Mouse (Mus musculus) adrenal gland (tissue): Measurements from ENCODE around the gene Zdhhc6.

Source experiments
- intact Hi-C: fragments of 180-260 bp; cut with DNase I; formaldehyde crosslinking; loops from one replicate; pipeline ENCODE4 v1.15.1; 2025
- long read RNA-seq, 2 experiments: library from polyadenylated mRNA; unstranded; transcript quantifications; one replicate each; pipeline ENCODE4 v2.0.0; 2020; ENCODE audit warnings: borderline replicate concordance in 1 of 2; ENCODE audit not compliant: insufficient replicate concordance in 1 of 2

Zdhhc6 gene
- long read RNA-seq, experiment 1, transcript Zdhhc6-207 (11 exons, 2,168 nt): major isoform, 59 of 78 reads
- long read RNA-seq, experiment 1, partial matches to known transcripts: 7 of 78 reads
- long read RNA-seq, experiment 1, other reads (novel, unspliced or antisense): 11 of 78 reads
- long read RNA-seq, experiment 2, transcript Zdhhc6-207 (11 exons, 2,168 nt): major isoform, 76 of 110 reads
- long read RNA-seq, experiment 2, partial matches to known transcripts: 9 of 110 reads
- long read RNA-seq, experiment 2, other reads (novel, unspliced or antisense): 19 of 110 reads

DNA sequence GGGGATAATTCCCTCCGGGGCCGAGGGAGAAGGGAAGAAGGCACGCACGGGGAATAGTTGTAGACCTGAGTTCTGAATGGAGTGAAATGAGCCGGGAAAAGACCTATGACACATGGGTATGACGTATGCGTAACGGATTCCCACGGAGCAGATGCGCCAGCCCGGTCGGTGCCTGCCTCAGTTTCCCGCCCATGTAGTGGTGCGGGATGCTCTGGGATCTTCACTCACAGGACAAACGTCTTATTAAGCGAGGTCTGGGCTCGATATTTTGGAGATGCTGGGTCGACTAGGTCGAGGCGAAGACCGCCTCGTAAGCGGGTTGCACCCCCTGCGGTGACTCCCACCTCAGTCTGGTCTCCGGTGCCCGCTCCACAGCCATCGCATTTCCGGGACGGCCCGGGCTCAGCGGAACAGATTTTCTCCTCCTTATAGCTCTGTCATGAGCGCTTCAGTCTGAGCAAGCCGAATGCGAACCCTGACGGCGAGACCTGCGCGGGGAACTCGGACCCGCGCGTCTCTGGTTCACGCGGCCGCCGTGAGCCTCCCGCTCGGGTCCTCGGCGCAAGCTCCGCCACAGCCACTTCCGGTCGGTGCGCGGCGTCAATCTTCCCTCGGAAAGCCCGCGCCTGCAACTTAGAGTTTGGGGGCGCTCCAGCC lies at the start of gene Zdhhc6:
Gene Zdhhc6 (minus strand): TSS at position 581 of the 657 bp plus-strand sequence.
- intact Hi-C loops: no loop called here

DNA sequence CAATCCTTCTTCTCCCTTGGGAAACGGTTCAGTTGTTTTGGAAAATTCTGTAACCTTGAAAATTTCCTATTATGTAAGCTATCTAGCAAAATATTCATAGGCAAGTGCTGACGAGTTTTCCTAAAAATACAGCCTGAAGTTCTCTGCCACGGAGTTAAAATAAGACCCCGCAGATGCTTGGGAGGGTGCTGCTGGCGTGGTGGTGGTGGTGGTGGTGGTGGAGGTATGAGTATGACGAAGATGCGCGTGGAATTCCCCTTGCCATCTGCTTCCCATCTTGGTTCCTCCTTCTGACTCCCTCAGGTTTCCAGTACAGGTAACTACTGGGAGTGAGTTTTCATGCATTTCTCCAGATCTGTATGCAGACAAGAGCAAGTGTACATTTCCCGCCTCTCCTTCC lies 46.8 kb upstream of the Zdhhc6 start:
- intact Hi-C loops: no loop called here

DNA sequence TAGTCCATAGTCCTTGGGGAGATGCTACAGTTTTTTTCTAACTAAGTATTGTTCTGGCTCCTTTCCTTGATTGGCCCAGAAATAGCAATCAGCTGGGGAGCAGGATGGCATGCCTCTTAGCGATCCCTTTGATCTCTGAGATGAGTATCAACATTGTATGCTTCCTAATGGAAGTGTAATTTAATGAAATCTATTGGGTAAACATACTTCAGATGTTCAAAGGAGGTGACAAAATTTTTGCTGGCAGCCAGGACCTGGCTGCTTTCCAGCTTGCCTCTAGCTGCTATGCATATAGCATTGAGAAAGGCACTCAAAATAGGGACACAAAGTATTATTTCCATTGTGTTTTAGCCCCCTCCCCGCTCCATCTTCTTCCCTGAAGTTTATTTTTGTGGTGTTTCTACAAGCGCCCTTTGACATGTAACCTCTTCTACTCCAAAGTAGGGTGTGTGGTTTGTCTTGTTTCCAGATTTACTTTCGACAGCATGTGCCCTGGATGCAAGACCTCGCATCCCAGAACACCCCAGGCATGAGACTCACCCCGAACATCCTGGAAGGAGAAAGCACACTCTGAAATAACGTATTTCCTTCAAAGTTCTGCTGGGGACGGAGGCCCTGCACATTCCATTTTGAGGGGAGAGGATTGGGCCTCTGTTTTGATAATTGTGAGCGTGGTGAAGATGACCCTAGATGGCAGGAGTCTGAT lies 35.0 kb upstream of the Zdhhc6 start:
- intact Hi-C loops: no loop called here

DNA sequence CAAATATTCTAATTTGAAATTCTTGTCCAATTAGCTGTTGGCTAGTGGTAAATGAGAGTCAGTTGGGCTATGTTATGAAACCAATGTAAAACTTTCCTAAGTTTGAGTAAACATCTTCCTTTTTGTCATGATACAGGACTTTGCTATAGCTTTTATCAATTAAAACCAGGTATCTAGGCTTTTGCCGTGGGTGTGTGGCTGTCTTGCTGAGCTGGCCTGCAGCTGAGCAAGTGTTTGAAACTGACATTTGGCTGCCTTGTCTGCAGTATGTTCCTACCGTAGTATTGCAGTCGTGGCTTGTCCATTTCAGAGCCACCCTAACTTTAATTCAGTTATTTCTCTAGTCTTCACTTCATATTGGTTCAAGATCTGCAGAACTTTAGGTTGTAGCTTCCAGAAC lies 32.4 kb upstream of the Zdhhc6 start:
- intact Hi-C loops: no loop called here

DNA sequence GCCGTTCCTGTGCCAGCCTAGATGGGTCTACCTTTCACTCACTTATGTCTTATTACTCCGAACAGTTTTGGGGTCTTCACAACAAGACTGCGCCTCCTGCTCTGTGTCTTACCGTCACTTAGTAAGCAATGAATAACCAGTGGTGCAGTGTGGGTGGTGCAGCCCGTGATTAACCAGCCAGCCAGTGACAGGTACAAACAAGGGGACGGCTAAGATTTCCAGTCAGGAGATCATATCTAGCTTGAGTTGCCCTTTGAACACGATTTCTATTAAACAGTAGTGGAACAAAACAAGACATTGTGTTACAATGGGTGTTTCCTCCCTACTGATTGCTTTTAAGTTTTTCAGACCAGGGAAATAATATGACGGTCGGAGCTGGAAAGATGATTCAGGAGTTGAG lies 27.4 kb upstream of the Zdhhc6 start:
- intact Hi-C loops: no loop called here

DNA sequence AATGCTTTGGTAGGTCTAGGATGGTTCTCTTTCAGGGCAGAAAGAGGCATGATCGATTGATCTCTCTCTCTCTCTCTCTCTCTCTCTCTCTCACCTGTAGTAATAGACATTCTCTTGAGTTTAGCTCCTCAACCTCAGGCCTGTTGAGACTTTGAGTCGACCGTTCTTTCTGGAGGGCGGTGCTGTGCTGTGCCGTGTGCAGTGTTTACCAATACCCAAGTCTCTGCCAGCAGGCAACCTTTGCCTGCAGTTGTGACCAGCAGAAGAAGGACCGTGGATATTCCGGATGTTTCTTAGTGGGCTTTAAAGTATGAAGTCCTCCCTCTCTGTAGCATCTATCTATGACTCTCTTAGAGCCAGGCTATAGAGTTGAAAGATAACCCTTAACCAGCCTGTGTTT lies 26.6 kb upstream of the Zdhhc6 start:
- intact Hi-C loops: no loop called here

DNA sequence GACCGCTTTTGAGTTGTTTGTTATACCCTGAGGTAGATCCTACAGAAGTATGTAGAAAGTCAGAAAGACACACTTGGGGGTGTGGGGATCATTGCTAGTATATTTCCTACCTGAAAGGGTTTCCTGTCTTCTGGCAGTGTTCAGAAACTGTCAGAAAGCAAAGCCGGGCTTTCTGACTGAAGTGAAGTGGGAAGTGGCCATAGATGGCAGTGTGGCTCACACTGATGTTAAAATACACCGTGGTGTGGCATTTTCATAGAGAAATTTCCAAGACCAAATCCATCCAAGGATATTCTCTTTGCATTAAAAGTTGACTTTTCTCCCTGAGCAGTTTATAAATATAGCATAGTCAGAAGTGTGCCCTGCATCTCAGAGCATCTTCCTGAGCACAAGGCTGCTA lies 25.5 kb upstream of the Zdhhc6 start:
- intact Hi-C loops: no loop called here

DNA sequence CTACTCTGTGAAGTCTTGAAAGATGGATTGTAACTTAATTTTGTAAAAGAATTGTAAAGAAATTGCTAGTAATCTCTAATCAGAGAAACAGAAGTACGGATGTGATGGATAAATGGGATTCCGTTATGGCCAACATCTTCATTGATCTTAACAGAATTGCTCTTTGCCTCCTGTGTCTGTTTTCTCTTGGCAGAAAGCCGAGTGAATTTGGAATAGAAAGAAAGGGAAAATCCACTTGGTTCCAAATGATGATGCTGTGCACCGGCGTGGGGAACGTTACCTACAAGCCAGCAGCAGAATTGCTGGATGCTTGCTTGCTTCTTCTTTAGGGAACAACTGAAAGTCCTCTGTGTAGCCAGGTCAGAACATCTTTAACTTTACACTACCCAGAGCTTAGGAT lies 24.7 kb upstream of the Zdhhc6 start:
- intact Hi-C loops: no loop called here

DNA sequence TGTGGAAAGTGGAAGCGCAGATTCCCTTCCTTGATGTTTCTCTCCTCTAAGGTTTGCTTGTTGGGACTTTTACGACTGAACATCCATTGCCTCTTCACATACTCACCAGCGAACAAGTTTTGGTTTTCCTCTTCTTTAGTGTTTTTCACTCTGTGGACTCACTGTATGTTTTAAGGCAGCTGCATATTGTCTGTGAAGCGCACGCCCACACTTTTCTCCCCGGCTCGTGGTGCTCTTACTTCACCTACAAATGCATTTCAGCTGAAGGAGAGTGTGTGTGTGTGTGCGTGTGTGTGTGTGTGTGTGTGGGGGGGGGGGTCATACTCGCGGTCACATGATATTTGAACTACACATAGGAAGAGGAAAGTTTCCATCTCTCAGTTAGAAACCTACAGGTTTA lies 21.8 kb upstream of the Zdhhc6 start:
- intact Hi-C loops: loop anchor here (5.0 to 10.0 kb wide), 4 partner anchors 547 to 917 kb away; no protein-coding TSS in a partner anchor

DNA sequence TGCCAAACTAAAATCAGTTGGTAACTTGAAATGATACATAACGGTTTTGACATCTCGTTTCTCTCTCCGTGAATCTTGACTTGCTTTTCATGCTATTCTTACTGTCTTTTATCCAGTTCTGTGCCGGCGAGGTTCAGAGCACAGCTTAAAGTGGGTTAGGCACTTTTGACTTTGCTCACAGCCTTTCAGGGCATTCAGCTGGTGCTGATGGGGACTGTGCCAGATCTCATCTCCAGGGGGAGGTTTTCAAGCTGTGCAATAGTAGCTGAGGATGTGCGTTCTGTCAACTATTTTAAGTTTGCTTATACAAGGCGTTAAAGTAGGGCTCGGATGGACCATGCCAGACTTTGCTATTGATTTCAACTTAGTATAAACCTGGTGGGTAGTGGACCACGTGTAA lies 21.2 kb upstream of the Zdhhc6 start:
- intact Hi-C loops: loop anchor here (5.0 to 10.0 kb wide), 4 partner anchors 548 to 918 kb away; no protein-coding TSS in a partner anchor

DNA sequence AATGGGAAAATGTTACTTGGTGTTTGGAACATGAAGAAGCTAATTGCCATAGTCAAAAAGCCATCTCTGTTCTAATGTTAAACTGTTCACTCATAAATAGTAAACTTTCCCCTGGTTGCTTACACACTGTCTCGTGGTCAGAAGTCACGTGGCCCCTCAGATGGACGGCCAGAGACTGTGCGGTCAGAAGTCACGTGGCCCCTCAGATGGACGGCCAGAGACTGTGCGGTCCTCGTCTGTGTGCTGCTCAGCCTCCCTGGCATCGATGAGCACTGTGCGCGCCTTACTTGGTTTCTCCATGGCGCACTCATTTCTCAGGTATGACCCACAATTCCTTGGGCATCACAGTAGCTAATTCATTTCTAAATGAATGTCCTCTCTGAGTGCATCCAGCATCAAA lies 20.6 kb upstream of the Zdhhc6 start:
- intact Hi-C loops: loop anchor here (5.0 to 10.0 kb wide), 4 partner anchors 548 to 918 kb away; no protein-coding TSS in a partner anchor

DNA sequence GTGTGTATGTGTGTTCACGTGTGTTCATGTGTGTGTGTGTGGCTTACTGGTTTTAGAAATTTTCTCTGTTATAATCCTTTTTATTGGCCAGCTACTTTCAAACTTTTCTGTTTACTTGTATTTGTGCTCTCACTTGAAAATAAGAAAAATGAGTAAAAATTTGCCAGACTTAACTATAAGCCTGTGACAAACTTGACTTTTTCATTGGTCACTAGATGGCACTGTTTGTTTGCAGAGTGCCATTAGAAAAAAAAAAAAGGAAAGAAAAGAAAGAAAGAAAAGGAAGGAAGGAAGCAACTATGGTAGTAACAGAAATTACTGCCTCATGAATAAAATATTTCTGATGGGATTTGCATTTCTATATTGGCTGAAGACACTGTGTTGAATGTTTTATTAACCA lies 20.0 kb upstream of the Zdhhc6 start:
- intact Hi-C loops: loop anchor here (5.0 to 10.0 kb wide), 4 partner anchors 549 to 919 kb away; no protein-coding TSS in a partner anchor

DNA sequence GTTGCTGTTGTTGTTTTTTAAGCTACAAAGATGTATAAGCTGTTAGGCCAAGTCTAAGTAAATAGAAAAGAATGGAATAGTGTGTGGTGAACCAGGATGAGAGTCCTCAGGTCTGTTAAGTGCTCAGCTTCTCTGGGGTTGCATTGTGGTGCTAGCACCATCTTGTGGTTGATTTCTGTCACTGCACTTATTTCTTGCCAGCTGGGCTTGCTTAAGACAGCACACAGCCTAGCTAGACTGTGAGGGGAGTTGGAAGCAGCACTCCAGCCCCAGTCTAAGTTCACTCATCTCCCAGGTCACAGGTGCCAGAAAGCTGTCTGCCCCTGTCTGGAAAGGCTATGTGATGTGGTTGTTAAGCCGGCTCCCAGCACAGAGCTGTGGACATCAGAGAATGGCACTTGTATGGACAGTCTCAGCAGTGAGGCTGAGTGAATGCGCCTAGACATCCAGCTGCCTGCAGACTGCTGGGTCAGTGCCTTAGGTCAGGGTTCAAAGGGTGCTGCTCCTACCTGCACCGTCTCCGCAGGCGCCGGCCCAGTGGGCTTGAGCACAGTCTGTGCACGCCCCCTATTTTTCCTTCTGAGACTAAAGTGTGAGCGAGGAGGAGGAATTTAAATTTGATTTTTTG lies 16.9 kb upstream of the Zdhhc6 start:
- intact Hi-C loops: loop anchor here (10.0 kb wide), 3 partner anchors 552 to 922 kb away; no protein-coding TSS in a partner anchor

DNA sequence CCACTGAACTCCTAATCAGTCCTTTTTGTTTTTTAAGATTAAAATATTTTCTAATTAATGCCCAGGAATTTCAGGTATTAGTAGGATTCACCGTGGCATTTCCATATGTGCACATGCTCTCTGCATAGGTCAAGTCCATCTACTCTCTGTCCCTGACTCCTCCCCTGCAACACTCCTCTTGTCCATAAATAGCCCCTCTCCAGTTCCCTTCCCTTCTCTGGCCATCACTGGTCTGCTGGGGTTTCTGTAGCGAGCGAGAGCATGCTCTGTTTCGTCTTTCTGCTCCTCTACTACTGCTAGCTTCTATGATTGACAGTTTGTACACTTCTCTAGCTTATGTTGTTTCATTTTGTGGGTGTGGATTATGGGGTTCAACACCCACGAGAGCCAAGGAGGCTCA lies 15.9 kb upstream of the Zdhhc6 start:
- intact Hi-C loops: loop anchor here (10.0 kb wide), 3 partner anchors 553 to 923 kb away; no protein-coding TSS in a partner anchor

DNA sequence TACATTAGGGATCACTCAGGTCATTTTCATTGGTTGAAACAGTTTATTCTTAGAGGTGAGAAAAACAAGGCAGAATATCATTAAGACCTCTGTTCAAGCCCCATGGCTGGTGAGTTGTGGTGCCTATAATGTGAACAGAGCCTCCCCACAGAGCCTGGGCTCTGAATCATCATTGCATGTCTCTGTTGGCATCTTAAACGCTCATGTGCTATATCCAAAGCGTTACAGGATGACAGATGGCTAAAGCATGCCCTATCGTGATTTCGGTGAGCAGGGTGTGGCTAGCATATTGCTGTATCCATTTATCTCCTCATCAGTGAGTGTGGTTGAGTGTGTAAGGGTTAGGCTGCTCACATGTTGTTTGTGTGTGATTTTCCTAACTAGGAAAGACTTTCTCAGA lies 11.7 kb upstream of the Zdhhc6 start:
- intact Hi-C loops: no loop called here

DNA sequence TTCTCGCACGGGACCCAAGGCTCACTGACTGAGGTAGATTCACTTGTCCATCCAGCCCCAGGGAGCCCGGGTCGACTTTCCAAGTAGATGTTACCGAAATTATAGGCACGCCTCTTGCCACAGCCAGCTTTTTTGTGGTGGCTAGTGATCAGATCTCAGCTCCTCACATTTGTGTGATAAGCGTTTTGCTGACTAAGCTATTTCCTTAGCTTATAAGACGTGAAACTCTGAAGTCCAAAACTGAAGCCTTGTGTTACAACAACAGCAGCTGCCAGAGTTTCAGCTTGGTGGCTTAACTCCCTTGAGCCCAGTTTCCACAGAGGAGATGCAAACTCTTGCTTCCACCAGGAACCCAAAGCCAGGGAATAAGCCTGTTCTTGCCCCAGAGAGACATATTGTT lies 6.8 kb upstream of the Zdhhc6 start:
- intact Hi-C loops: no loop called here

DNA sequence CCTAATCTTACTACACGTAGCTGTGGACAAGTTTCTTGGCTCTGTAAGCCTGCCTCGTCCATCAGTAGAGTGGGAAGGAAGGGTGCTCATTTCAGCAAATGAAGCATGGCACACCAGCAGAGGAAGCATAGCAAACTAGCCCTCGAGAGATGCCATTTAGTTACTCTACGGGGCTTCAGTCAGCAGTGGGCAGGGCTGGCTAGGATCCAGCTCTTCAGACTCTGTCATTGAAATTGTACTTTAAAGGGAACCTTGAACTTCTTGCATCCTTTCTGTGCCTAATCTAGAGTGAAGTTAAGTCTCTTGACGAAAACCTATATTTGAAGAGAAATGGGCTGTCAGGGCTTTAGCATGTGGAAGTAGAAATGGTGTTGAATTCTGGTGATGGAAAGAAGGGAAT lies 3.7 kb upstream of the Zdhhc6 start:
- intact Hi-C loops: no loop called here

DNA sequence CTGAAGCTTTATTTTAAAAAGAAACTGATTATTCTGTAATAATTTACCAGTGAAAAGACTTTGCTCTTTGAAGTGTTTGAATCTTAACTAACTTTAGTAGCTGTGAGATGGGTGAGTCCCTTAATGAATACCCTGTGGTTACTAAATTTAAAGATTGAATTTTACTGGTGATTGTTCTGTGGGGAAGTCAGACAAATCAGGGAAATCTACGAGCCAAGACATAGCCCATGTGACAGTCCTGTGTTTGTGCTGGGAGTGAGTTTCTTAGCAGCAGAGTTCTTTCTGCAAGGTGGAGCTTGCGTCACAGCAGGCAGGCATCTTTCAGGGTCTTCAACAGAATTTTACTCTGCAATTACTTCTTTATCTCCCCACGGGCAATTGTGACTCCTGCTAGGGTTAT lies 3.2 kb upstream of the Zdhhc6 start:
- intact Hi-C loops: no loop called here

DNA sequence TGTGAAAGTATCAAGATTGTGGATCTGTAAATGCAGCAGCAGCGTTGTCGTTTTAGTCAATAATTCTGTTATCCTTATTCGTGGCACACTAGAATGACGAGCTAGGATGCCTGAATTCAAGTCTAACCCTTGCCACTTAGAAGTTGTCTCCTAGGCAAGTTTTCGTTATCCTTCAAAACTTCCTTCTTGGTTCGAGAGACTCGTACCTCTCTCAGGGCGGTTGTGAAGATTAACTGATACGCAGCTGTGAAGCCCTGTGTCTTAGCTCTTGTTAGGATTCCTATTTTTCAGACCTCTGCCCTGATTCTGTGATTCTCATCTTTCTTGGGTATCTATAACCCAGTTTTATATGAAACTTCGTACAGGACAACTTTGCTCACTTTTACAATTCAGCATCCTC lies 1.1 kb upstream of the Zdhhc6 start:
- intact Hi-C loops: no loop called here

DNA sequence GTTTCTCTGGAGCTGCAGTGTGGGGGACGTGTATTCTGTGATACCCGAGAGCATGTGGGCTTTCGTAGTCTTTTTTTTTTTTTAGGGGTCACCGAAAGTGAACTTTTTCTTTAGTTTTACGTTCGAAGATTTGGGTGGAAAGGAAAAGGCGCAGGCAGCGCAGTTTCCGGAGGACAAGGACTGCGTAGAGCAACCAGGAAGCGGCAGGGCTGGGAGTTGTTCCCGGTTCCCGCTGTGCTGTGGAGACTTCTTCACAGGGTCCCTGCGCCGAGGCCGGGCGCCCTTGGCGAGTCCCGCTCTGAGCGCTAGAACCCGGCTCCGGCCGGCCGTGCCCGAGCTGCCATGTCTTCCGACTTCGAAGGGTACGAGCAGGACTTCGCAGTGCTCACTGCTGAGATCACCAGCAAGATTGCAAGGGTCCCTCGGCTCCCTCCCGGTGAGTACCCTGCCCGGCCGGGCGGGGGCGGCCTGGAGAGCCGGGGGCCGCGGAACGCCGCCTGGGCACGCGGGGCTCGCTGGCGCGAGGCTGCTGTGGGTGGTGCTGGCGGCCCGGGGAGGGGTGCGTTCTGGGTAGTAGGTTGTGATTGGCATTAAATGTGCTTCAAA lies 380 bp upstream of the Zdhhc6 start, which contains the start of gene Vti1a:
Gene Vti1a (plus strand): TSS at position 187 of the 606 bp plus-strand sequence.
- intact Hi-C loops: no loop called here

DNA sequence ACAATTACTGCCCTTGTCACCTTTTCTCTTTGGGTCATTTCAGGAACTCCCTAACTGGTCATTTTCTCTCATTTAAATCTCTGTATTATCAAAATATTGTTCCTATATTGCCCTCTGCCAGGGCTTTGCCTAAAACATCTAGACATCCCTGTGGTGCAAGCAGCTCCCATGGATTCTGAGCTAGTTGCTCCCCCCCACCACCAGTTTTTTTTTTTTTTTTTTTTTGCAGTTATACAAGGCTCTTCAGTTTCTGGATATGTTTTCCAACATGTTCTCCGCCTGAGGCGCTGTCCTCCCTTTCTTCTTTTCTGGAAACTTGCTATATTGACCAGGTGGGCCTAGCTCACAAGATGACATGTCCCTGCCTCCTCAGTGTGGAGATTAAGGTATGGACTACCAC lies 2.2 kb downstream of the Zdhhc6 start:
- intact Hi-C loops: no loop called here
